Mouse (Mus musculus): ENCODE measurements around the gene Foxp1.

DNA sequence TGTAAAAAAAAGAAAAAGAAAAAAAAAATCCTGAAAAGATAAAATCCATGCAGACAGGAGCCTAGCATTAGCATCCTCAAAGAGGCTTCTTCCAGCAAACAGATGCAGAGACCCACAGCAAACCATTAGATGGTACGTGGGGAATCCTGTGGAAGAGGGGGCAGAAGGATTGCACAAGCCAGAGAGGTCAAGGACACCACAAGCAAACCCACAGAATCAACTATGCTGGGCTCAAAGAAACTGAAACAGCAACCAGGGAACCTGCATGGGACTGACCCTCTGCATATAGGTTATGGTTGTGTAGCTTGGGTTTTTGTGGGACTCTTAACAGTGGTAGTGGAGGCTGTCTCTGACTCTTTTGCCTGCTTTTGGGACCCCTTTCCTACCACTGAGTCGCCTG is 466.1 kb downstream of the Foxp1 start:
- no peak for TF ChIP-seq CTCF (IDR thresholded peaks at IDR 0.05; ENCODE audit: low read depth, low read length)
- no peak for TF ChIP-seq POLR2AphosphoS5 (IDR thresholded peaks at IDR 0.05; ENCODE audit: insufficient replicate concordance, low read depth, low read length)

All from G1E (cell line).